Comparison of ENCODE assay signal across 22 mouse cellular contexts in the genomic region with DNA sequence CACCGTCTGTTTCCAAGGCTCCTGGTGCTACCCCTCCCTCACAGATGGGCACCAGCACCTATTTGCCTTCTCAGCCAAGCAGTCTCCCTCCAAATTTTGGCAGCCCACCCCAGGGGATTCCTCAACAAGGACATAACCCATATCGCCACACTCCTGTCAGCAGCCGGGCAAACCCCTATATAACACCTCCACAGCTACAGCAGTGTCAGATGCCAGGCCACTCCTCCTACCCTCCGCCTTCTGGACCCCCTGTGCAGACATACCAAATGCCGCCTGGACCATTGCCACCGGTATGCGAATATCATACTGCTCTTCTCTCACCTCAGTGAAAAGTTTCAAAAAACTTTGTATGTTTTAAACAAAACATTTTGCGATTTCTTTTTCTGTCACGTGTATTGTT. TPM values are rescaled to one million over a fixed set of nuclear protein-coding genes. Genes with fewer than 3 reads are reported as not detected.
DNase-seq lines count a peak whose midpoint lies in the region; ATAC-seq and TF ChIP-seq lines count a peak whose summit lies in the region.
"Had no signal": no experiment of that assay in that cellular context is flagged by ENCODE, and none has a peak within 500 bp of the region (broad histone marks: within the 10 kb centered on the region; RNA-seq: fewer than 3 reads in every experiment).

No protein-coding gene starts in this region.

- peaks cover 8% of the 10 kb centered on the region for H3K79me2 ChIP-seq in heart, adult 2 months (replicated peaks; ENCODE audit: control insufficient read depth, insufficient read depth, low read length)

- H3K4me3 ChIP-seq in heart, embryonic 13.5 days: no peak overlapping the region
- no peak overlapping the region for H3K4me3 ChIP-seq in heart, adult 2 months
- H3K4me3 ChIP-seq in limb, embryonic 15.5 days: no peak overlapping the region
- no peak overlapping the region for H3K4me3 ChIP-seq in limb, embryonic 10.5 days
- no peak overlapping the region for H3K4me3 ChIP-seq in cerebellum, adult 2 months (replicated peaks; ENCODE audit: insufficient read depth, low read depth, low read length)
- no peak overlapping the region for H3K4me3 ChIP-seq in forebrain, embryonic 11.5 days (ENCODE audit: low read depth, low read length)
- H3K4me3 ChIP-seq: hindbrain, embryonic 12.5 days; limb, embryonic 12.5 days; liver, embryonic 12.5 days had no signal

- intact Hi-C loops in heart, adult 2 months (cut with DNase I): no loop called here

- H3K9ac ChIP-seq in heart, embryonic 13.5 days: no peak overlapping the region
- no peak overlapping the region for H3K9ac ChIP-seq in heart, adult 2 months (ENCODE audit: low read depth, low read length)
- no peak overlapping the region for H3K9ac ChIP-seq in limb, embryonic 15.5 days
- no peak overlapping the region for H3K9ac ChIP-seq in forebrain, embryonic 11.5 days (ENCODE audit: low read length)
- H3K9ac ChIP-seq: hindbrain, embryonic 12.5 days; limb, embryonic 12.5 days; liver, embryonic 12.5 days had no signal

- H3K27ac ChIP-seq in heart, embryonic 13.5 days (replicated peaks): peak overlapping the region; percentile 53
- no peak overlapping the region for H3K27ac ChIP-seq in heart, adult 2 months
- no peak overlapping the region for H3K27ac ChIP-seq in limb, embryonic 15.5 days
- no peak overlapping the region for H3K27ac ChIP-seq in limb, embryonic 10.5 days
- 0 out of 2 replicates have a peak overlapping the region, but pooled peaks have one; percentile 7 for H3K27ac ChIP-seq in cerebellum, adult 2 months (ENCODE audit: insufficient read depth, low read length)
- H3K27ac ChIP-seq in forebrain, embryonic 11.5 days (ENCODE audit: low read depth, low read length): no peak overlapping the region
- H3K27ac ChIP-seq: hindbrain, embryonic 12.5 days; limb, embryonic 12.5 days; liver, embryonic 12.5 days; stomach, postnatal 0 days had no signal

- no peak for TF ChIP-seq EP300 in heart, adult 2 months (IDR thresholded peaks at IDR 0.05; ENCODE audit: insufficient read depth, low read depth, low read length)

- WGBS in heart, embryonic 13.5 days: 68% methylated on average over 9 of the region's 9 CpGs
- 71% methylated on average over 9 of the region's 9 CpGs for WGBS in heart, adult 2 months
- 84% methylated on average over 9 of the region's 9 CpGs for WGBS in limb, embryonic 15.5 days
- 92% methylated on average over 9 of the region's 9 CpGs for WGBS in limb, embryonic 10.5 days
- 19% methylated on average over 9 of the region's 9 CpGs for WGBS in cerebellum, adult 2 months
- 91% methylated on average over 9 of the region's 9 CpGs for WGBS in forebrain, embryonic 11.5 days

- TF ChIP-seq POLR2A in heart, adult 2 months (IDR thresholded peaks at IDR 0.05; ENCODE audit: insufficient read depth, low read depth, low read length): no peak
- TF ChIP-seq POLR2A in cerebellum, adult 2 months (IDR thresholded peaks at IDR 0.05; ENCODE audit: borderline replicate concordance, insufficient read depth, low read length): no peak

- no peaks in the 10 kb centered on the region for H3K27me3 ChIP-seq in heart, embryonic 13.5 days (replicated peaks)
- no peaks in the 10 kb centered on the region for H3K27me3 ChIP-seq in heart, adult 2 months (ENCODE audit: control insufficient read depth, insufficient read depth, low read length)
- H3K27me3 ChIP-seq in limb, embryonic 15.5 days: no peaks in the 10 kb centered on the region
- no peaks in the 10 kb centered on the region for H3K27me3 ChIP-seq in limb, embryonic 10.5 days (ENCODE audit: low read depth, poor library complexity, severe bottlenecking)
- H3K27me3 ChIP-seq in cerebellum, adult 2 months (ENCODE audit: control insufficient read depth, insufficient read depth, low read length): no peaks in the 10 kb centered on the region
- H3K27me3 ChIP-seq in forebrain, embryonic 11.5 days (ENCODE audit: control insufficient read depth, insufficient read depth, low read length): no peaks in the 10 kb centered on the region
- H3K27me3 ChIP-seq: hindbrain, embryonic 12.5 days; limb, embryonic 12.5 days; liver, embryonic 12.5 days had no signal

- H3K4me2 ChIP-seq in heart, embryonic 13.5 days: no peak overlapping the region
- H3K4me2 ChIP-seq in limb, embryonic 15.5 days: no peak overlapping the region
- no peak overlapping the region for H3K4me2 ChIP-seq in forebrain, embryonic 11.5 days (ENCODE audit: low read depth, low read length, severe bottlenecking)
- H3K4me2 ChIP-seq: hindbrain, embryonic 12.5 days; limb, embryonic 12.5 days; liver, embryonic 12.5 days; midbrain, embryonic 11.5 days had no signal

- no peaks in the 10 kb centered on the region for H3K9me3 ChIP-seq in heart, embryonic 13.5 days
- H3K9me3 ChIP-seq in limb, embryonic 15.5 days: no peaks in the 10 kb centered on the region
- H3K9me3 ChIP-seq in limb, embryonic 10.5 days (replicated peaks): no peaks in the 10 kb centered on the region
- no peaks in the 10 kb centered on the region for H3K9me3 ChIP-seq in forebrain, embryonic 11.5 days (ENCODE audit: control insufficient read depth, low read length)
- H3K9me3 ChIP-seq: hindbrain, embryonic 12.5 days; limb, embryonic 12.5 days; liver, embryonic 12.5 days had no signal

- DNase-seq in heart, adult 2 months: no peak
- DNase-seq in limb, embryonic 10.5 days (ENCODE audit: low spot score): no peak
- peak; percentile 64 to 73 for DNase-seq in cerebellum, adult 2 months
- peak; percentile 67 to 84 for DNase-seq in cerebellum, postnatal 25 days
- DNase-seq in forebrain, embryonic 11.5 days (ENCODE audit: low spot score): no peak
- no peak for DNase-seq in kidney, adult 8-10 months
- DNase-seq: adrenal gland, postnatal 14 days; heart, postnatal 10 days; kidney, adult 18-20 months; kidney, postnatal 10 days; lung, adult 18-20 months; lung, postnatal 10 days had no signal

- TF ChIP-seq CTCF in heart, adult 2 months (IDR thresholded peaks at IDR 0.05): no peak
- TF ChIP-seq CTCF in cerebellum, adult 2 months (IDR thresholded peaks at IDR 0.05; ENCODE audit: borderline replicate concordance, insufficient read depth, low read depth, low read length): no peak

- peaks cover 65% of the 10 kb centered on the region for H3K36me3 ChIP-seq in heart, embryonic 13.5 days
- peaks cover 4% of the 10 kb centered on the region for H3K36me3 ChIP-seq in heart, adult 2 months (ENCODE audit: control insufficient read depth, insufficient read depth, low read length)
- peaks cover 52% of the 10 kb centered on the region for H3K36me3 ChIP-seq in limb, embryonic 15.5 days
- peaks cover 67% of the 10 kb centered on the region for H3K36me3 ChIP-seq in limb, embryonic 10.5 days
- H3K36me3 ChIP-seq in forebrain, embryonic 11.5 days (ENCODE audit: control insufficient read depth, insufficient read depth, low read length): peaks cover 11% of the 10 kb centered on the region

- H3K4me1 ChIP-seq in heart, embryonic 13.5 days: peaks cover 53% of the 10 kb centered on the region
- peaks cover 17% of the 10 kb centered on the region for H3K4me1 ChIP-seq in heart, adult 2 months (ENCODE audit: control insufficient read depth, insufficient read depth, low read length)
- peaks cover 27% of the 10 kb centered on the region for H3K4me1 ChIP-seq in limb, embryonic 15.5 days
- H3K4me1 ChIP-seq in limb, embryonic 10.5 days: peaks cover 10% of the 10 kb centered on the region
- peaks cover 11% of the 10 kb centered on the region for H3K4me1 ChIP-seq in cerebellum, adult 2 months (ENCODE audit: control insufficient read depth, insufficient read depth, low read length)
- H3K4me1 ChIP-seq in forebrain, embryonic 11.5 days (replicated peaks; ENCODE audit: control insufficient read depth, insufficient read depth, low read length): peaks cover 3% of the 10 kb centered on the region; the same call in 1 of the 2 replicates

- ATAC-seq in heart, embryonic 13.5 days (ENCODE audit: extremely low read depth, insufficient number of reproducible peaks, low FRiP score, low TSS enrichment): no peak
- ATAC-seq in limb, embryonic 15.5 days (ENCODE audit: insufficient number of reproducible peaks, low FRiP score, low TSS enrichment, low read depth): 0 out of 2 replicates have a peak, but pooled peaks have one; percentile 40
- ATAC-seq in forebrain, embryonic 11.5 days (replicated peaks; ENCODE audit: low FRiP score): no peak
- ATAC-seq: CD4-positive, CD25-positive, alpha-beta regulatory T cell, adult 4 months; forebrain, embryonic 14.5 days; inflammation-experienced regulatory T-cells, adult 6 months; liver, embryonic 12.5 days had no signal

RNA-seq across cellular contexts. Expression of gene Sec23ip, which starts 5.6 kb away (rescaled TPM):
- polyA plus RNA-seq in heart, embryonic 13.5 days (2015; fragmentation: Nextera tagmentation; extraction: Ambion mirVana): 30.7 and 31.4 TPM in 2 replicates
- 10 to 100 TPM; 25.1 to 26.8 TPM for total RNA-seq in heart, adult 2 months (2021)
- 26.5 and 33.0 TPM in 2 replicates for polyA plus RNA-seq in heart, adult 2 months (2012; rRNA removed)
- polyA plus RNA-seq in limb, embryonic 15.5 days (2015; fragmentation: Nextera tagmentation; extraction: Ambion mirVana): 37.0 and 38.0 TPM in 2 replicates
- polyA plus RNA-seq in limb, embryonic 10.5 days (2016; fragmentation: Nextera tagmentation; extraction: Ambion mirVana): 37.1 and 39.1 TPM in 2 replicates
- 18.2 and 21.7 TPM in 2 replicates for polyA plus RNA-seq in cerebellum, adult 2 months (2012; rRNA removed)
- polyA plus RNA-seq in forebrain, embryonic 11.5 days (2014; fragmentation: Nextera tagmentation; extraction: Ambion mirVana): 44.5 and 45.3 TPM in 2 replicates

RNA-seq across cellular contexts. Expression of gene Mcmbp, which starts 10.0 kb away (rescaled TPM):
- 37.7 and 39.8 TPM in 2 replicates for polyA plus RNA-seq in heart, embryonic 13.5 days (2015; fragmentation: Nextera tagmentation; extraction: Ambion mirVana)
- total RNA-seq in heart, adult 2 months (2021): 10 to 100 TPM; 23.7 to 25.2 TPM
- polyA plus RNA-seq in heart, adult 2 months (2012; rRNA removed): 14.0 and 25.0 TPM in 2 replicates
- polyA plus RNA-seq in limb, embryonic 15.5 days (2015; fragmentation: Nextera tagmentation; extraction: Ambion mirVana): 47.2 and 55.4 TPM in 2 replicates
- 76.7 and 78.1 TPM in 2 replicates for polyA plus RNA-seq in limb, embryonic 10.5 days (2016; fragmentation: Nextera tagmentation; extraction: Ambion mirVana)
- polyA plus RNA-seq in cerebellum, adult 2 months (2012; rRNA removed): 20.5 and 22.6 TPM in 2 replicates
- polyA plus RNA-seq in forebrain, embryonic 11.5 days (2014; fragmentation: Nextera tagmentation; extraction: Ambion mirVana): 86.1 and 90.8 TPM in 2 replicates

Comparison
In these comparisons a context has a peak if more than half of its experiments do, and no peak if none do; other contexts are left out.
1. H3K27ac ChIP-seq: peak in heart, embryonic 13.5 days (single experiment) and cerebellum, adult 2 months (single experiment); none in heart, adult 2 months (single experiment), limb, embryonic 15.5 days (single experiment), limb, embryonic 10.5 days (single experiment) and forebrain, embryonic 11.5 days (single experiment).
2. DNase-seq: peak in cerebellum, adult 2 months (2 of 2) and cerebellum, postnatal 25 days (2 of 2); none in heart, adult 2 months (0 of 2), limb, embryonic 10.5 days (single experiment), forebrain, embryonic 11.5 days (single experiment) and kidney, adult 8-10 months (0 of 2).